In genomic region chr11:107458286-107458685, GRCm38 (mm10) we compare ENCODE assay signal across 15 mouse cellular contexts. TPM values are rescaled to one million over a fixed set of nuclear protein-coding genes. Genes with fewer than 3 reads are reported as not detected.
DNase-seq lines count a peak whose midpoint lies in the region; ATAC-seq and TF ChIP-seq lines count a peak whose summit lies in the region.
"Had no signal": no experiment of that assay in that cellular context is flagged by ENCODE, and none has a peak within 500 bp of the region (broad histone marks: within the 10 kb centered on the region; RNA-seq: fewer than 3 reads in every experiment).

No protein-coding gene starts in this region.

- 0 out of 2 replicates have a peak, but pooled peaks cover 3% of the 10 kb centered on the region for H3K4me1 ChIP-seq in lung, embryonic 14.5 days (ENCODE audit: insufficient read depth)
- H3K4me1 ChIP-seq: limb, embryonic 10.5 days; neural tube, embryonic 12.5 days had no signal

- H3K36me3 ChIP-seq in lung, embryonic 14.5 days (ENCODE audit: insufficient read depth), result no peaks in the 10 kb centered on the region
- H3K36me3 ChIP-seq: embryonic facial prominence, embryonic 15.5 days had no signal

- no peak overlapping the region for H3K4me2 ChIP-seq in lung, embryonic 14.5 days
- H3K4me2 ChIP-seq: embryonic facial prominence, embryonic 15.5 days; midbrain, embryonic 12.5 days; neural tube, embryonic 12.5 days had no signal

- H3K9ac ChIP-seq in lung, embryonic 14.5 days, result no peak overlapping the region
- H3K9ac ChIP-seq: embryonic facial prominence, embryonic 15.5 days; midbrain, embryonic 12.5 days; neural tube, embryonic 12.5 days had no signal

- H3K27ac ChIP-seq in lung, embryonic 14.5 days (ENCODE audit: low read depth), result no peak overlapping the region
- H3K27ac ChIP-seq: embryonic facial prominence, embryonic 15.5 days; limb, embryonic 10.5 days; midbrain, embryonic 12.5 days; neural tube, embryonic 12.5 days had no signal

- no peak overlapping the region for H3K4me3 ChIP-seq in lung, embryonic 14.5 days (ENCODE audit: low read depth, low read length)
- H3K4me3 ChIP-seq: embryonic facial prominence, embryonic 15.5 days; limb, embryonic 10.5 days; midbrain, embryonic 12.5 days; neural tube, embryonic 12.5 days had no signal

- peak; percentile 50 for DNase-seq in lung, embryonic 14.5 days
- DNase-seq in lung, postnatal 14 days, result no peak
- peak; percentile 38 to 54 for DNase-seq in CD8-positive naive resting alpha-beta T cell, adult 2 months (ENCODE audit: low read depth in 2 of 2, low spot score in 2 of 2)
- peak; percentile 42 for DNase-seq in ZHBTc4 (ENCODE audit: low read depth, low spot score)
- no peak for DNase-seq in left cerebral cortex, adult 11 months (ENCODE audit: low spot score)
- no peak for DNase-seq in right cerebral cortex, adult 18-20 months
- DNase-seq: cerebellum, postnatal 36 days; kidney, postnatal 10 days; spleen, adult 18-20 months; thymus, postnatal 36 days had no signal

- no peaks in the 10 kb centered on the region for H3K9me3 ChIP-seq in lung, embryonic 14.5 days (ENCODE audit: low read depth, low read length)
- H3K9me3 ChIP-seq: embryonic facial prominence, embryonic 15.5 days; limb, embryonic 10.5 days; midbrain, embryonic 12.5 days; neural tube, embryonic 12.5 days had no signal

- no peaks in the 10 kb centered on the region for H3K27me3 ChIP-seq in lung, embryonic 14.5 days (ENCODE audit: insufficient read depth, low read length)
- H3K27me3 ChIP-seq: embryonic facial prominence, embryonic 15.5 days; midbrain, embryonic 12.5 days; neural tube, embryonic 12.5 days had no signal

- ATAC-seq in lung, embryonic 14.5 days (ENCODE audit: insufficient read depth), result no peak
- ATAC-seq in neutrophil, adult 5-6 weeks (ENCODE audit: extremely low read depth, insufficient number of reproducible peaks, low FRiP score, poor library complexity, severe bottlenecking), result 0 out of 2 replicates have a peak, but pooled peaks have one; percentile 13

- 59% methylated on average over 12 of the region's 12 CpGs for WGBS in lung, embryonic 14.5 days

- no peak for TF ChIP-seq CTCF in lung, embryonic 14.5 days (IDR thresholded peaks at IDR 0.05; ENCODE audit: low read depth)

RNA-seq across cellular contexts. Expression of gene Pitpnc1, which starts 12.2 kb away (rescaled TPM):
- 16.2 and 17.3 TPM in 2 replicates for polyA plus RNA-seq in lung, embryonic 14.5 days (2014; fragmentation: Nextera tagmentation; extraction: Ambion mirVana)
- 20.0 and 24.4 TPM in 2 replicates for total RNA-seq in neutrophil, adult 5-6 weeks (2017)

RNA-seq across cellular contexts. Expression of gene Psmd12, which starts 21.0 kb away (rescaled TPM):
- polyA plus RNA-seq in lung, embryonic 14.5 days (2014; fragmentation: Nextera tagmentation; extraction: Ambion mirVana), result 188 and 192 TPM in 2 replicates
- 52.8 and 67.9 TPM in 2 replicates for total RNA-seq in neutrophil, adult 5-6 weeks (2017)

Comparison
In these comparisons a context has a peak if more than half of its experiments do, and no peak if none do; other contexts are left out.
1. DNase-seq: peak in lung, embryonic 14.5 days (single experiment), CD8-positive naive resting alpha-beta T cell, adult 2 months (2 of 2) and ZHBTc4 (single experiment); none in lung, postnatal 14 days (single experiment), left cerebral cortex, adult 11 months (single experiment) and right cerebral cortex, adult 18-20 months (single experiment).